Mouse (Mus musculus) ES-E14 (cell line): ENCODE measurements at regions not wholly inside any gene's neighbourhood (a gene's known extent, or its start where the extent isn't known, plus 50 kb on each side); places are given as distances from the start of the nearest gene placed in this dataset.

Source experiments
- HCFC1 ChIP-seq: IDR thresholded peaks from 2 replicates; pipeline ENCODE4 v1.6.1; 2012; ENCODE audit warnings: low read length, inconsistent platforms, borderline replicate concordance; ENCODE audit not compliant: insufficient read depth
- MAFK ChIP-seq: IDR thresholded peaks from 2 replicates; pipeline ENCODE4 v1.6.1; 2014; ENCODE audit warnings: mild to moderate bottlenecking, low read depth, low read length, inconsistent platforms; ENCODE audit not compliant: insufficient read depth

GRCm38 (mm10) chr13:101620660-101621059, 147.4 kb downstream of the Pik3r1 start:
- TF ChIP-seq HCFC1 (no peak), MAFK (no peak)
